In the genomic region with DNA sequence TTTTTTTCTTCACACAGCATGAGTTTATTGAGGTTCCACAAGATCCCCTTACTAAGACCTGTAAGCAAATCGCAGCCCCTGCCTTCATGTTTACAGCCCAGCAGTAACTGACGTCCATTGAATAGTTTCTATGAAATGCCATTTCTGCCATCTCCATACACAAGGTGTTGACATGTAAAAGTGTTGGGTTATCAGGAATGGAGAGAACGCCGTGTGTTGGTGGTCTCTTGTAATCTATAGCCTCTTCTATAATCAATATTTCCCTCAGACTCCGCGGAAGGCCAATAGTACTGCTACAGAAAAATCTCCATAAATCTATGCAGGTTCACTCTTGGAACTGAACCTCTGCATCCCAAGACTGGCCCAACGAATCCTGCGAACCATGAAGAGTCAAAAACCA, we compare ENCODE assay signal across 8 mouse cellular contexts. TPM values are rescaled to one million over a fixed set of nuclear protein-coding genes. Genes with fewer than 3 reads are reported as not detected.
DNase-seq lines count a peak whose midpoint lies in the region; ATAC-seq and TF ChIP-seq lines count a peak whose summit lies in the region.

No protein-coding gene starts in this region.

- H3K9me3 ChIP-seq in embryonic facial prominence, embryonic 14.5 days (ENCODE audit: control insufficient read depth, low read length): no peaks in the 10 kb centered on the region
- no peaks in the 10 kb centered on the region for H3K9me3 ChIP-seq in intestine, embryonic 15.5 days

- H3K27ac ChIP-seq in layer of hippocampus, adult 2 months: peak overlapping the region; percentile 72
- no peak overlapping the region for H3K27ac ChIP-seq in embryonic facial prominence, embryonic 14.5 days (replicated peaks; ENCODE audit: low read depth, low read length)
- peak overlapping the region; percentile 52; the same call in 1 of the 2 replicates for H3K27ac ChIP-seq in intestine, embryonic 15.5 days

- H3K4me2 ChIP-seq in embryonic facial prominence, embryonic 14.5 days (ENCODE audit: low read depth, low read length): peak overlapping the region; percentile 85
- peak overlapping the region; percentile 90 for H3K4me2 ChIP-seq in intestine, embryonic 15.5 days (replicated peaks)

- H3K4me1 ChIP-seq in embryonic facial prominence, embryonic 14.5 days (ENCODE audit: control insufficient read depth, insufficient read depth, low read length): peaks cover 14% of the 10 kb centered on the region
- H3K4me1 ChIP-seq in intestine, embryonic 15.5 days (replicated peaks): peaks cover 10% of the 10 kb centered on the region

- no peak for DNase-seq in layer of hippocampus, adult 2 months (ENCODE audit: low spot score in 2 of 2)
- DNase-seq in layer of hippocampus, postnatal 10 days (ENCODE audit: low spot score in 2 of 2): no peak
- no peak for DNase-seq in embryonic facial prominence, embryonic 14.5 days (ENCODE audit: low spot score)
- DNase-seq in naive thymus-derived CD4-positive, alpha-beta T cell, adult 2 months (ENCODE audit: low read depth): peak; percentile 7
- DNase-seq in left cerebral cortex, postnatal 4 days: no peak
- no peak for DNase-seq in T-cell, adult 2 months (ENCODE audit: low spot score)
- no peak for DNase-seq in spleen, postnatal 10 days (ENCODE audit: low spot score in 2 of 2)

- H3K4me3 ChIP-seq in layer of hippocampus, adult 2 months: peak overlapping the region; percentile 78
- H3K4me3 ChIP-seq in embryonic facial prominence, embryonic 14.5 days (ENCODE audit: low read depth, low read length): peak overlapping the region; percentile 62
- peak overlapping the region; percentile 46 for H3K4me3 ChIP-seq in intestine, embryonic 15.5 days (replicated peaks)

- H3K27me3 ChIP-seq in embryonic facial prominence, embryonic 14.5 days (replicated peaks; ENCODE audit: control insufficient read depth, insufficient read depth, low read length): no peaks in the 10 kb centered on the region
- no peaks in the 10 kb centered on the region for H3K27me3 ChIP-seq in intestine, embryonic 15.5 days (replicated peaks)

- ATAC-seq in embryonic facial prominence, embryonic 14.5 days (ENCODE audit: low read depth): no peak
- ATAC-seq in intestine, embryonic 15.5 days: no peak

- no peak for TF ChIP-seq CTCF in layer of hippocampus, adult 2 months (conservative IDR thresholded peaks at IDR 0.05)

- H3K9ac ChIP-seq in embryonic facial prominence, embryonic 14.5 days (ENCODE audit: low read depth, low read length): peak overlapping the region; percentile 73
- peak overlapping the region; percentile 49 for H3K9ac ChIP-seq in intestine, embryonic 15.5 days

- intact Hi-C loops in left cerebral cortex, postnatal 4 days (cut with DNase I): loop anchor here (2.0 to 10.0 kb wide), 3 partner anchors 195 to 365 kb away; partner anchors contain the start of gene Nsun7

- 40% methylated on average over 8 of the region's 8 CpGs for WGBS in embryonic facial prominence, embryonic 14.5 days
- WGBS in intestine, embryonic 15.5 days: 44% methylated on average over 8 of the region's 8 CpGs

- H3K36me3 ChIP-seq in embryonic facial prominence, embryonic 14.5 days (ENCODE audit: control insufficient read depth, insufficient read depth, low read length): no peaks in the 10 kb centered on the region
- no peaks in the 10 kb centered on the region for H3K36me3 ChIP-seq in intestine, embryonic 15.5 days

RNA-seq across cellular contexts. Expression of gene Apbb2, which starts 1.1 kb away (rescaled TPM):
- 10 to 100 TPM; 54.5 to 58.6 TPM for total RNA-seq in layer of hippocampus, adult 2 months (2021)
- 10 to 100 TPM; 65.5 to 66.8 TPM for total RNA-seq in layer of hippocampus, postnatal 10 days (2021)
- polyA plus RNA-seq in embryonic facial prominence, embryonic 14.5 days (2014; fragmentation: Nextera tagmentation; extraction: Ambion mirVana): 39.8 and 47.9 TPM in 2 replicates
- 32.0 and 35.4 TPM in 2 replicates for polyA plus RNA-seq in intestine, embryonic 15.5 days (2015; fragmentation: Nextera tagmentation; extraction: Ambion mirVana)
- total RNA-seq in left cerebral cortex, postnatal 4 days (2021): 100 to 1,000 TPM in 1 of 2 experiments, 10 to 100 TPM in 1; 96.4 to 104 TPM

RNA-seq across cellular contexts. Expression of gene Uchl1, which starts 56.2 kb away (rescaled TPM):
- 100 to 1,000 TPM; 803 to 896 TPM for total RNA-seq in layer of hippocampus, adult 2 months (2021)
- 1,000 to 10,000 TPM; 1,255 to 1,344 TPM for total RNA-seq in layer of hippocampus, postnatal 10 days (2021)
- 142 TPM in 2 replicates for polyA plus RNA-seq in embryonic facial prominence, embryonic 14.5 days (2014; fragmentation: Nextera tagmentation; extraction: Ambion mirVana)
- polyA plus RNA-seq in intestine, embryonic 15.5 days (2015; fragmentation: Nextera tagmentation; extraction: Ambion mirVana): 89.5 and 95.7 TPM in 2 replicates
- 1,000 to 10,000 TPM; 1,371 to 1,423 TPM for total RNA-seq in left cerebral cortex, postnatal 4 days (2021)
